23 mouse cellular contexts compared by ENCODE assay signal in the genomic region with DNA sequence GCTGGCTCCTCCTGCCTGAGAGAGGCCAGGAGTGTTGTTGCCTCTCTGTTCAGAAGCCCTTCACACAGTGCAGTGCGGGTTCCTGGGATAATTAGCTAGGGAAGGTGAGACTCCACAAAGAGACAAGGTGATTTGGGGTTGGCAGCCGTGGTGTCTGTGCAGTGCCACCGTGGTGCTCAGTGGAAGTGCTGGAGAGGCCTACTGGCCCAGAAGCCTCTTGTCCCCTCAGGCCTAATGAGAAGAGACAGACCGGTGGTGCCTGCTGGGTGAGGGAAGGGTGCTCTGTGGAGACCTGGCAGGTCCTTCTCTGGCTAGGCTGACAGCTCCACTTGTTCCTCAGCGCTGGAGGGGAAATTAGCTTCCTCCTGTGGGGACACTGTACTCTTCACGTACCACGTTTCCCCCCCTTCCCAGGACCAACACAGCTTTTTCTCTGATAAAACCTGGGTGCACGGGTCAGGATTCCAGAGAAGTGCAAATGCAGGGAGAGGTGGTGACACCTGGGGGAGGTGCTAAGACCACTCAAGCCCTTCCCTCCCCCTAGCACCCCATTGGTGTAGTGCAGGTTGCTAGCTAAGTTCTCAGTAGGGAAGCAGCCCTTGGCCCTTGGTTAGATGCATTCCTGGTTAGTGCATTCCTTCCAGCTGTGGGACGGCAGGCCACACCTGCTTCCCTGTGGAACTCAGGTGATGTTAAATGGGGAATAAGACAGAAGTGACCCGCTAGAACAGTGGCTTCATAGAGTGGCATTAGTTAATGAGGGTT.
DNase-seq lines count a peak whose midpoint lies in the region; ATAC-seq and TF ChIP-seq lines count a peak whose summit lies in the region.
"Had no signal": no experiment of that assay in that cellular context is flagged by ENCODE, and none has a peak within 500 bp of the region (broad histone marks: within the 10 kb centered on the region; RNA-seq: fewer than 3 reads in every experiment).

No protein-coding gene starts in this region.

- 0 out of 2 replicates have a peak, but pooled peaks have one; percentile 11 for TF ChIP-seq CTCF in hindbrain, postnatal 0 days (IDR thresholded peaks at IDR 0.05; ENCODE audit: low read depth)

- no peaks in the 10 kb centered on the region for H3K4me1 ChIP-seq in hindbrain, postnatal 0 days (ENCODE audit: insufficient read depth, low read length)
- no peaks in the 10 kb centered on the region for H3K4me1 ChIP-seq in hindbrain, embryonic 14.5 days (replicated peaks; ENCODE audit: control insufficient read depth, insufficient read depth, low read length)
- H3K4me1 ChIP-seq: embryonic facial prominence, embryonic 13.5 days; hindbrain, embryonic 15.5 days; kidney, embryonic 15.5 days; limb, embryonic 15.5 days; liver, embryonic 15.5 days; neural tube, embryonic 13.5 days had no signal

- H3K4me2 ChIP-seq in hindbrain, postnatal 0 days (ENCODE audit: low read depth, low read length) = no peak overlapping the region
- no peak overlapping the region for H3K4me2 ChIP-seq in hindbrain, embryonic 14.5 days (replicated peaks)
- H3K4me2 ChIP-seq: embryonic facial prominence, embryonic 13.5 days; heart, embryonic 11.5 days; hindbrain, embryonic 15.5 days; kidney, embryonic 15.5 days; limb, embryonic 15.5 days; liver, embryonic 15.5 days; midbrain, embryonic 11.5 days; neural tube, embryonic 13.5 days had no signal

- ATAC-seq in hindbrain, postnatal 0 days = no peak
- ATAC-seq in hindbrain, embryonic 14.5 days (ENCODE audit: low FRiP score) = no peak
- 0 out of 2 replicates have a peak, but pooled peaks have one; percentile 22 for ATAC-seq in granulocyte monocyte progenitor cell, adult 5-6 weeks (replicated peaks; ENCODE audit: poor library complexity, severe bottlenecking)
- ATAC-seq in CD4-positive, CD25-positive, alpha-beta regulatory T cell, adult 4 months = no peak
- ATAC-seq: forebrain, embryonic 16.5 days; intestine, postnatal 0 days had no signal

- no peak for DNase-seq in hindbrain, postnatal 0 days (ENCODE audit: low spot score)
- no peak for DNase-seq in hindbrain, embryonic 14.5 days (ENCODE audit: low spot score)
- peak; percentile 63 for DNase-seq in ZHBTc4 (ENCODE audit: low read depth, low spot score)
- DNase-seq in cerebellum, adult 8-10 months = peak; percentile 24
- DNase-seq in heart, adult 9 months (ENCODE audit: low spot score in 2 of 2) = no peak
- DNase-seq: adrenal gland, postnatal 10 days; heart, postnatal 10 days; layer of hippocampus, postnatal 36 days; right cerebral cortex, postnatal 14 days; spleen, adult 18-20 months; thymus, postnatal 25 days had no signal

- no peaks in the 10 kb centered on the region for H3K27me3 ChIP-seq in hindbrain, postnatal 0 days (ENCODE audit: insufficient read depth, low read length)
- no peaks in the 10 kb centered on the region; the same call in 1 of the 2 replicates for H3K27me3 ChIP-seq in hindbrain, embryonic 14.5 days (ENCODE audit: control insufficient read depth, insufficient read depth, low read length)
- H3K27me3 ChIP-seq: embryonic facial prominence, embryonic 13.5 days; hindbrain, embryonic 15.5 days; kidney, embryonic 15.5 days; limb, embryonic 15.5 days; liver, embryonic 15.5 days; neural tube, embryonic 13.5 days had no signal

- 40% methylated on average over 10 of the region's 10 CpGs for WGBS in hindbrain, postnatal 0 days
- 35% methylated on average over 10 of the region's 10 CpGs for WGBS in hindbrain, embryonic 14.5 days

- H3K9ac ChIP-seq in hindbrain, postnatal 0 days (replicated peaks; ENCODE audit: low read length) = no peak overlapping the region
- H3K9ac ChIP-seq in hindbrain, embryonic 14.5 days = no peak overlapping the region
- H3K9ac ChIP-seq: embryonic facial prominence, embryonic 13.5 days; hindbrain, embryonic 15.5 days; kidney, embryonic 15.5 days; limb, embryonic 15.5 days; liver, embryonic 15.5 days; neural tube, embryonic 13.5 days had no signal

- H3K36me3 ChIP-seq in hindbrain, postnatal 0 days (ENCODE audit: insufficient read depth, low read length) = no peaks in the 10 kb centered on the region
- no peaks in the 10 kb centered on the region for H3K36me3 ChIP-seq in hindbrain, embryonic 14.5 days (replicated peaks; ENCODE audit: control insufficient read depth, insufficient read depth)
- H3K36me3 ChIP-seq: embryonic facial prominence, embryonic 13.5 days; hindbrain, embryonic 15.5 days; kidney, embryonic 15.5 days; limb, embryonic 15.5 days; liver, embryonic 15.5 days; neural tube, embryonic 13.5 days had no signal

- no peak overlapping the region for H3K4me3 ChIP-seq in hindbrain, postnatal 0 days (ENCODE audit: low read length)
- no peak overlapping the region for H3K4me3 ChIP-seq in hindbrain, embryonic 14.5 days (replicated peaks; ENCODE audit: low read length)
- H3K4me3 ChIP-seq: embryonic facial prominence, embryonic 13.5 days; hindbrain, embryonic 15.5 days; kidney, embryonic 15.5 days; limb, embryonic 15.5 days; liver, embryonic 15.5 days; neural tube, embryonic 13.5 days had no signal

- H3K27ac ChIP-seq in hindbrain, postnatal 0 days = no peak overlapping the region
- H3K27ac ChIP-seq in hindbrain, embryonic 14.5 days = no peak overlapping the region
- H3K27ac ChIP-seq: embryonic facial prominence, embryonic 13.5 days; hindbrain, embryonic 15.5 days; kidney, embryonic 15.5 days; limb, embryonic 15.5 days; liver, embryonic 15.5 days; neural tube, embryonic 13.5 days had no signal

- no peaks in the 10 kb centered on the region for H3K9me3 ChIP-seq in hindbrain, postnatal 0 days (ENCODE audit: low read length)
- no peaks in the 10 kb centered on the region for H3K9me3 ChIP-seq in hindbrain, embryonic 14.5 days (ENCODE audit: control insufficient read depth, low read length)
- H3K9me3 ChIP-seq: embryonic facial prominence, embryonic 13.5 days; hindbrain, embryonic 15.5 days; kidney, embryonic 15.5 days; limb, embryonic 15.5 days; liver, embryonic 15.5 days; neural tube, embryonic 13.5 days had no signal

Comparison
In these comparisons a context has a peak if more than half of its experiments do, and no peak if none do; other contexts are left out.
1. DNase-seq: peak in ZHBTc4 (single experiment) and cerebellum, adult 8-10 months (single experiment); none in hindbrain, postnatal 0 days (single experiment), hindbrain, embryonic 14.5 days (single experiment) and heart, adult 9 months (0 of 2).